Mouse (Mus musculus) forebrain, embryonic 16.5 days (tissue): ENCODE measurements around the gene Gm26602. TPM values are rescaled to one million over a fixed set of nuclear protein-coding genes. Genes with fewer than 3 reads are reported as not detected.

Experiments
- ATAC-seq: fragments of 200-750 bp; cut with Nextera tagmentation; 2 replicates; pipeline ENCODE4 v1.8.0; 2017; ENCODE audit warnings: mild to moderate bottlenecking, moderate library complexity
- H3K27ac ChIP-seq: fragments of 300-500 bp; sonication (generic); 2 replicates; pipeline ENCODE4 v1.5.1; 2014; ENCODE audit warnings: low read length, control low read depth
- H3K27me3 ChIP-seq: fragments of 300-500 bp; sonication (generic); replicated peaks from 2 replicates; pipeline ENCODE4 v1.6.1; 2014; ENCODE audit warnings: low read length; ENCODE audit not compliant: control insufficient read depth, insufficient read depth
- H3K36me3 ChIP-seq: fragments of 300-500 bp; sonication (generic); 2 replicates; pipeline ENCODE4 v1.6.1; 2014; ENCODE audit not compliant: control insufficient read depth, insufficient read depth
- H3K4me1 ChIP-seq: fragments of 300-500 bp; sonication (generic); replicated peaks from 2 replicates; pipeline ENCODE4 v1.6.1; 2014; ENCODE audit warnings: low read length; ENCODE audit not compliant: control insufficient read depth, insufficient read depth
- H3K4me2 ChIP-seq: fragments of 300-500 bp; sonication (generic); 2 replicates; pipeline ENCODE4 v1.6.1; 2014; ENCODE audit warnings: mild to moderate bottlenecking, low read length, control low read depth
- H3K4me3 ChIP-seq: fragments of 300-500 bp; sonication (generic); replicated peaks from 2 replicates; pipeline ENCODE4 v1.5.1; 2014; ENCODE audit warnings: mild to moderate bottlenecking, low read length, control low read depth
- H3K9ac ChIP-seq: fragments of 300-500 bp; sonication (generic); replicated peaks from 2 replicates; pipeline ENCODE4 v1.6.1; 2014; ENCODE audit warnings: low read depth, low read length, control low read depth
- H3K9me3 ChIP-seq: fragments of 300-500 bp; sonication (generic); 2 replicates; pipeline ENCODE4 v1.6.1; 2016; ENCODE audit warnings: low read length; ENCODE audit not compliant: control insufficient read depth
- WGBS: fragments of 180-500 bp; shearing (Covaris S2); extraction: QIAGEN DNeasy Blood & Tissue Kit; methylation state at CpG from one replicate; pipeline ENCODE4 v1.1.7; 2014; 5-methylcytosine and 5-hydroxymethylcytosine counted together
- polyA plus RNA-seq: library from polyadenylated mRNA; unstranded; fragments of >200 nt; fragmentation: Nextera tagmentation; extraction: Ambion mirVana; gene quantifications from 2 replicates; pipeline ENCODE4 v1.2.1, GENCODE M21; 2015

Gm26602 gene
- polyA plus RNA-seq, 1 experiment from 2014 or later = 36.3 TPM

GRCm38 (mm10) chr10:79928030-79928694 lies 17.5 kb downstream of the Gm26602 start:
- Histone ChIP-seq H3K9ac (peak overlapping the region; percentile 85), H3K36me3 (no peaks in the 10 kb centered on the region), H3K27me3 (peaks cover 3% of the 10 kb centered on the region), H3K4me3 (peak overlapping the region; percentile 97), H3K27ac (peak overlapping the region; percentile 81), H3K4me1 (peaks cover 22% of the 10 kb centered on the region), H3K4me2 (peak overlapping the region; percentile 89), H3K9me3 (no peaks in the 10 kb centered on the region)
- peak; percentile 4; the same call in 1 of the 2 replicates for ATAC-seq
- WGBS = under 1% methylated on average over 28 of the region's 29 CpGs

- no peak for ATAC-seq
- H3K9me3 ChIP-seq = no peaks in the 10 kb centered on the region
- H3K4me2 ChIP-seq = peak overlapping the region; percentile 89
- H3K4me3 ChIP-seq = peak overlapping the region; percentile 97
- no peaks in the 10 kb centered on the region for H3K36me3 ChIP-seq
- 41% methylated on average over 9 of the region's 9 CpGs for WGBS
- peak overlapping the region; percentile 15; the same call in 1 of the 2 replicates for H3K27ac ChIP-seq
- peaks cover 28% of the 10 kb centered on the region for H3K4me1 ChIP-seq
- H3K9ac ChIP-seq = peak overlapping the region; percentile 85
- no peaks in the 10 kb centered on the region for H3K27me3 ChIP-seq
Measured at GRCm38 (mm10) chr10:79928907-79929701, 18.4 kb downstream of the Gm26602 start.

GRCm38 (mm10) chr10:79929967-79930825 lies 19.5 kb downstream of the Gm26602 start:
- 87% methylated on average over 18 of the region's 18 CpGs for WGBS
- H3K4me1 ChIP-seq = peaks cover 32% of the 10 kb centered on the region
- H3K36me3 ChIP-seq = no peaks in the 10 kb centered on the region
- no peaks in the 10 kb centered on the region for H3K27me3 ChIP-seq
- H3K9ac ChIP-seq = no peak overlapping the region; the same call in 1 of the 2 replicates
- no peak overlapping the region for H3K27ac ChIP-seq
- no peak overlapping the region for H3K4me3 ChIP-seq
- H3K4me2 ChIP-seq = no peak overlapping the region
- ATAC-seq = no peak
- H3K9me3 ChIP-seq = no peaks in the 10 kb centered on the region

- Histone ChIP-seq H3K27ac (no peak overlapping the region), H3K4me3 (no peak overlapping the region), H3K27me3 (no peaks in the 10 kb centered on the region), H3K36me3 (no peaks in the 10 kb centered on the region), H3K9me3 (no peaks in the 10 kb centered on the region), H3K4me2 (no peak overlapping the region), H3K4me1 (peaks cover 27% of the 10 kb centered on the region), H3K9ac (no peak overlapping the region; the same call in 1 of the 2 replicates)
- no peak for ATAC-seq
- WGBS = 88% methylated on average over 16 of the region's 16 CpGs
Measured at GRCm38 (mm10) chr10:79930826-79931186, 20.1 kb downstream of the Gm26602 start.

GRCm38 (mm10) chr10:79931797-79932196 lies 21.1 kb downstream of the Gm26602 start:
- 80% methylated on average over 9 of the region's 9 CpGs for WGBS

GRCm38 (mm10) chr10:79932736-79933135 lies 22.1 kb downstream of the Gm26602 start:
- no peak overlapping the region for H3K27ac ChIP-seq
- no peak overlapping the region for H3K4me2 ChIP-seq
- no peaks in the 10 kb centered on the region for H3K27me3 ChIP-seq
- H3K9me3 ChIP-seq = no peaks in the 10 kb centered on the region
- peaks cover 30% of the 10 kb centered on the region for H3K4me1 ChIP-seq
- H3K36me3 ChIP-seq = no peaks in the 10 kb centered on the region
- H3K4me3 ChIP-seq = no peak overlapping the region
- H3K9ac ChIP-seq = no peak overlapping the region
- ATAC-seq = no peak
- WGBS = 26% methylated on average over 8 of the region's 8 CpGs

More at GRCm38 (mm10) chr10:79931797-79932196, 21.1 kb downstream of the Gm26602 start:
- Histone ChIP-seq H3K4me2 (no peak overlapping the region), H3K27ac (no peak overlapping the region), H3K9me3 (no peaks in the 10 kb centered on the region), H3K27me3 (no peaks in the 10 kb centered on the region), H3K4me1 (peaks cover 24% of the 10 kb centered on the region), H3K36me3 (no peaks in the 10 kb centered on the region), H3K4me3 (no peak overlapping the region), H3K9ac (no peak overlapping the region)
- ATAC-seq = no peak

- Histone ChIP-seq H3K27ac (no peak overlapping the region), H3K4me1 (peaks cover 30% of the 10 kb centered on the region), H3K27me3 (no peaks in the 10 kb centered on the region), H3K4me3 (no peak overlapping the region), H3K9ac (no peak overlapping the region), H3K4me2 (no peak overlapping the region), H3K9me3 (no peaks in the 10 kb centered on the region), H3K36me3 (no peaks in the 10 kb centered on the region)
- ATAC-seq = no peak
- WGBS = 71% methylated on average over 9 of the region's 9 CpGs
Measured at GRCm38 (mm10) chr10:79933145-79933679, 22.6 kb downstream of the Gm26602 start.

- WGBS = 29% methylated on average over 6 of the region's 6 CpGs
- H3K4me3 ChIP-seq = no peak overlapping the region
- no peaks in the 10 kb centered on the region for H3K36me3 ChIP-seq
- no peak overlapping the region for H3K9ac ChIP-seq
- peak overlapping the region; percentile 54; the same call in 1 of the 2 replicates for H3K27ac ChIP-seq
- no peaks in the 10 kb centered on the region for H3K27me3 ChIP-seq
- H3K4me1 ChIP-seq = peaks cover 28% of the 10 kb centered on the region
- no peak overlapping the region for H3K4me2 ChIP-seq
- no peak for ATAC-seq
- no peaks in the 10 kb centered on the region for H3K9me3 ChIP-seq
Measured at GRCm38 (mm10) chr10:79933861-79934260, 23.2 kb downstream of the Gm26602 start.
